Mouse (Mus musculus): ENCODE data around the gene Khnyn.

The Khnyn gene

DNA sequence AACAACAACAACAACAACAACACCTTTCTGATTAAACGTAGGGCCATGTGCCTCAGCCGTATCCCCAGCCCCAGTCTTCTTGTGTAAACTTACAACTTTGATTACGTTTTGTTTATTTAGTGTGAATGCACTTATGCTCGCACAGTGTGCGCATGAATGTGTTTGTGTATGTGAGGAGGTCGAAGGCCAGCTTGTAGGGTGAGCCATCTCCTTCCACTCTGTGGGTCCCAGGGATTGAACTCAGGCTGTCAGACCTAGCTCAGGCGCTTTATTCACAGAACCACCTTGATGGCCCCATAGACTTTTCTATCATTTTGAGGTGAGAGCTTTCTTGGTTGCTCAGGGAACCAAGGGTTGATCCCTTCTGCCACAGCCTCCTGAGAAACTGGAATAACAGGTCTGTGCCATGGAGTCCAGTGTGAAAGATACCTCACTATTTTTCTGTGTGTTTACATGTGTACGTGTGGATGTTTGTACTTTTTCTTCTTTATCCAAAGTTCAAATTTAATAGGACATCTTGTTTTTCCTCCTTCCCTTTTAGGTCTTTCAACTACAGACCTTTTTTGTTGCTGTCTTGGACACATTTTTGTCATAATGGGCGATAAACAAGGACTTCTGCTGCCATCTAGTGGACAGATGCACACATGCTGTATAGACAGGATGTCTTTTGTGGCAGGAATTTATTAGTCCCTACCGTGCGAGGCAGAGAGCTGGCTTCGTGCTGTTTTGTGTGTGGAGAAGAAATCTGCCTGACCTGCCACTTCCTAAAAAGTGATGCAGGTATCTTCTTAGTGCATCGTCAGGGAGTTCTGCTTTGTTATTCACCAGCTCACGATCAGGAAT is 33.7 kb downstream of the Khnyn start:
- DNase-seq (ENCODE audit: low read depth, low spot score), result peak; percentile 77

DNA sequence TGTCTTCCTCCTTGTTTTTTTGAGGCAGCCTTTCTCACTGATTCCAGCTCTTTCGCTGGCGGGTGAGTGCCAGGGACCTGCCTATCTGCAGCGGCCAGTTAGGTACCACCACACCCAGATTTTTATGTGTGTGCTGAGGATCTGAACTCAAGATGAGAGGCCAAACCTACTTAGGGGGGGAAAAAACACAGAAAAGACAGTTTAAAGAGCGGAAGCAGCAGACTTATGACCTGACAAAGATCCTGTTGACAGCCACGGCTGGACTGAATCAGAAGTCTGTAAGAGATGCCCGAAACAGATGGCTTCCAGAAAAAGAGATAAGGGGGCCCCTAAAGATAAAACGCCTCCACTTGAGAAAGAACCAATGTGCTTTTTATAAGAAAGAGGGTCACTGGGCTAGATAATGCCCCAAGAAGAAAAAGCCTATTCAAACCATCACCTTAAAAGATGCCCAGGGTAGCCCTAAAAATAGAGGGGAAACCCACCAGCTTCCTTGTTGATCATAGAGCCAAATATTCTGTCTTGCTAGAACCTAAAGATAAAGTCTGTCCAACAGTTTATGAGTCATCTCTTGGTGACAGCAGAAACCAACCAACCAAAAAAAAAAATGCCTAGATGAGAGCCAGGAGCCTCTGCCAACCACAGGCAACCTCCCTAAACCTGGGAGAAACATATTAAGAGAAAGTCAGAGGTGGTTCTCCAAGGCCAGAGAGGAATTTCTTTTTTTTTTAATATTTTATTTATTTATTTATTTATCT is 37.9 kb downstream of the Khnyn start:
- no peak for DNase-seq (ENCODE audit: low read depth, low spot score)

DNA sequence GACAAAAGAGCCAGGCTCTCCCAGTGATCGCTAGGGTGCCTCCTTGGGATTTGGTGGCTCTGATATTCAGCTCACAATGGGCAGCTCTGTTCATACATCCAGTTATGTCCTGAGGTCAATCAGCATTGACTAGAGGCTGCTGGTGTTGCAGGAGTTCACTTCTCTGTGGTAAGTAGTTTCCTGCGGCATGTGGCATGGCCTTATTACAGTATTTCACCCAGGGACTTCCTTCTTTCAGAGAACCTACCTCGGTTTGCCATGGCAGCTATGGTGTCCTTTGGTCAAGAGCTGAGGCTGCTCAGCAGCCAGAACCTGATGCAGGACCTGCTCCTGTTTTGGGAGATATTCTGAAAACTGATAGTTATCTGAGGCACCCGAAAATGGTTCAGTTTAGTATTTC is 42.1 kb downstream of the Khnyn start:
- DNase-seq (ENCODE audit: low read depth, low spot score), result no peak

DNA sequence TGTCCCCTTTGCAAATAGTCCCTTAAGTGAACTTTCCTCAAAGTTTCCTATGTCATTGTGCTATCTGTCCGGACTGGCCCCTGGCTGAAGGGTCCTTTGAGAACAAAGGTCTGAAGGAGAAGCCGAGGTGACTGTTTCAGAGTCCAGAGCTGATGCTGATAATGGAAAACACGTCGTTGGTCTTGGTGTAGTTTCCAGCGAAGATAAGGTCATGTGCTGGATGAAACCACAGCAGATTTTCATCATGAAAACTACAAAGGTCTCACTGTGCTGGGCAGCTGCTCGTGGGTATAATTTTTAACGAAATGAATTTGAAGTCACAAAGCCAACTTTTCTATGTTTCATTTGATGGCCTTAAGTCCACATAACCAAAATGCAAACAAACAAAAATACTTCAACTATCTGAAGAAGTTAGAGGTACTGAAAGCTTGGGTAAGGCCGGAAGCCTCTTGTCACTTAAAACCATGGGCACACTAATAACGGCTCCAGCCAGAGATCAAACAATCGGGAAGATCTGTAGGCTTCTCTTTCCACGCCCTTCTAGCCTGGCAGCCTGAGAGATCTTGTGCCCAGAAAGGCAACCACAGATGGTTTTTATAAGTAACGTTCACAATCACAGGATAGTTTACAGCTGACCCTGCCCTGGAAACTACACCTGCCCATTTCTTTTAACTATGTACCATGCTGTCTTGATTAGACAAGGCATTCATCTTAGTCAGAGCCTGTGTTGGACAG is 44.7 kb downstream of the Khnyn start:
- DNase-seq (ENCODE audit: low read depth, low spot score), result no peak

DNA sequence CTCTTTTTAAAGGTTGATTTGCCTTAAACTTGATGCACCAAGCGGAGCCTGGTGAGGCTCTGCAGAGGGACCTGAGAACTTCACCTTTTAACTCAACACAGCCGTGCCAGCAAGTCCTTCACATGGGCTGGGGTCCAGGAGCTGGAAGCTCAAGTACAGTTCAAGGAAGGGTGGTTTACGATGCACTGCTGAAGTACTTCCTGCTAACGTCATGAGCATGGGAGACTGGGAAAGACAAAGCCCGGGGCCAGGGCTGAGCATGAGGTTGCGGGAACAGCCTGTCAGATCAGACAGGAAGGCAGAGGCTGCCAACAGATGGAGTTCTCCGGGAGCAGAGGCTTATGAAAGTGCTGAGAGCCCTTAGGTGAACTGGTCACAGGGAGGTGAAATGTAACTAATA is 48.8 kb downstream of the Khnyn start:
- DNase-seq (ENCODE audit: low read depth, low spot score), result peak; percentile 16

DNA sequence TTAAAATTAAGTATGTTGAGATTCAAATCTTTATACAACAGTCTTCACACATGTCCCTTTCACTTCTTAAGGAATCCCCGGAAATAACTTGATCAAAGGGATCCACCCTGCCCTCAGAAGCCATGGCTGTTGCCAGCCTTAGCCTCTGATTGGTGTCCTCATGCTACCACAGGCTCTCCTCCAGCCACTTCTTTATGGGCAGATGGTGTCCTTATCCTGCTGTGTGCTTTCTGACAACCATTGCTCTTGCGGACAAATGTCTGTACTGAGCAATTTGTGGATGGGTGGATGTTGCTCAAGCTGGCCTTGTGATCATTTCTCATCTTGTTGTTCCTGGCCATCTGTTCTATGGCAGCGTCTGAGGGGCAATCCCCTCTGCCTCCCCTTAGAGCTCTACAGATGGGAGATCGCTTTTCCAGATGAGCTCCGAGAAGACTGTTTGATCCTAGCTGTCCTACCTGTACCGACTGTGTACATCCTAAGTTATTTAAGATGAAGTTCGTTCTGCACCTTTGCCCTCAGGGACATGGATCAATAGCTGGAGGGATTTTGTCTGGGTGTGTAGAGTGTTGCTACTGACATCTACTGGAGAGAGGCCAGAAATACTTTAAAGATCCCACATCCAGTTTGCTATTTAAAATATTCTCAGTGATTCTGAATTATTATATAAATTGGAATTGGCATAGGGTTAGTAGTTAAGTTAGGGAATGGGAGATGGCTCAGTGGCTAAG is 55.5 kb downstream of the Khnyn start:
- DNase-seq (ENCODE audit: low read depth, low spot score), result no peak

DNA sequence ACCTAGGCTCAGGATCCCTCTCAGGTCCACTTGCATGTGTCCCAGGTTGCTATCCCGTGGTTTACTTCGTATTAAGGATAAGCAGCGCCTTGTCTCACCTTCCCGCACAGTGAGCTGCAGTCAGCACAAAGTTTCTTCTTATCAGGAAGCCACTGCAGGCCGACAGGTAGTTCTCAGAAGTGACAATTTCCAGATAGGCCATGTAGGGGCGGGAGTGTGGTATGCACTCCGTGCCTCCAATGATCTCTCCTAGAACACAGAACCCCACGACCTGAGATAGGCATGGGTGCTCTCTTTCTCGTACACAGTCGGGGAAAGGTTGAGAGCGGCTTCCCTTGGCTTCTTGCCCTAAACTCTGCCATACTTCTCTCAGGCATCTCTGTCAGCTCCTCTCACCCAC is 58.9 kb downstream of the Khnyn start:
- no peak for DNase-seq (ENCODE audit: low read depth, low spot score)

DNA sequence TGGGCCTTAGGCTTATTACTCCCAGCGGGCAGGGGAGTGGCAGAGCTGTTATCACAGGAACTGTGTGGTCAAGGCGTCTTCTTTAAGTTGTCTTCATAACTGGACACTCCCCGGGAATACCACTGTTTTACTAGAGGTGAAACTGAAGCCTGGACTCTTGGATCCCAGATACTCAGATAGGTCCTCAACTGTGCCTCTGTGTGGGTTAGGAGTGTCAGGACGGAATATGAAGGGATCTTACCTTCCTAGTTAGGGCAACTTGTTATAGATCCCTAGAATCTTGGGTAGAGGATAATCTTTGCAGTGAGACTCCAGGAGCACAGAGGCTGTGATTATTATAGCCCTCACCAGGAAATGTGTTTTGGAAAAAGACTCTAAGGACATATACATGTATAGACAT is 59.8 kb downstream of the Khnyn start, which contains the start of gene Cma1:
Gene Cma1, minus strand, starts transcription at position 101 of the 400 bp plus-strand sequence.
- DNase-seq (ENCODE audit: low read depth, low spot score), result no peak

DNA sequence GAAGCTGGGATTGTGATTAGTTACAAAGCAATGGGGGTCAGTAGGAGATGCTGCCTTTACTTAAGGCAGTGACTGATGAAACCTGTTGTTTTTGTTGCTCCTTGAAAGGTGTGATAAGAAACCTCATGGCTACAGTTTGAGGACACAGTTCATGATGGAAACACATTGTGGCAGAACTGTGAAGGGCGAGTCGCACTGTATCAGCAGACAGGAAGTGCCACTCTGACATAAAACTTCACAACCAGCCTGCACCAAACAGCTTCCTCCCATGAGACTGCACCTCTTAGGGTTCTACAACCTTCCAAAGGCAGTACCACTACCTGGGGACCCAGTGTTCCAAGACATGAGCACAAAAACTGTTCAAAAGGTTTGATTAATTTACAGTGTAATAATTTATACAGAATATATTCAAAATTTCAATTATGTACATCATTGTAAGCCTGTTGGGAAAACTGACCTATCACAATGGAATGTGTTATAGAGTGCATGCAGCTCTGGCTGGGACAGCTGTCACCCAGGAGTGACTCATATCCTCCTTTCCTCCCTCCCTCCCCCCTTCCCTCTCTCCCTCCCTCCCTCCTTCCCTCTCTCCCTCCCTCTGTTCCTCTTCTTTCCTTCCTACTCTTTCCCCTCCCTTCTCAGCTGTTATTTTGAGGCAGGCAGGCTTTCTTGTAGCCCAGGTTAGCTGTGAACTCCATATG is 61.7 kb downstream of the Khnyn start:
- no peak for DNase-seq (ENCODE audit: low read depth, low spot score)
